Mouse (Mus musculus) lung, adult 2 months (tissue): ENCODE results near the gene Gm11096. TPM values are rescaled to one million over a fixed set of nuclear protein-coding genes. Genes with fewer than 3 reads are reported as not detected.

Experiments used
- DNase-seq: peaks from one replicate; pipeline ENCODE4 v3.0.0; 2022
- H3K4me1 ChIP-seq: fragments of 200-500 bp; 2 replicates; pipeline ENCODE4 v1.6.1; 2011; ENCODE audit warnings: low read length; ENCODE audit not compliant: control insufficient read depth, insufficient read depth
- H3K4me3 ChIP-seq: fragments of 200-500 bp; replicated peaks from 2 replicates; pipeline ENCODE3; 2011; ENCODE audit warnings: low read depth, mild to moderate bottlenecking, control low read depth, low read length; ENCODE audit errors: extremely low read depth
- CTCF ChIP-seq: fragments of 200-500 bp; IDR thresholded peaks from 2 replicates; pipeline ENCODE4 v1.5.1; 2011; ENCODE audit warnings: mild to moderate bottlenecking, low read length, control low read depth; ENCODE audit not compliant: insufficient read depth
- POLR2A ChIP-seq: fragments of 200-500 bp; IDR thresholded peaks from 2 replicates; pipeline ENCODE4 v1.6.1; 2011; ENCODE audit warnings: low read depth, mild to moderate bottlenecking, control low read depth, low read length, borderline replicate concordance; ENCODE audit errors: extremely low read depth
- WGBS: fragments of 180-500 bp; shearing (Covaris S2); methylation state at CpG from one replicate; pipeline ENCODE4 v1.1.7; 2018; 5-methylcytosine and 5-hydroxymethylcytosine counted together
- polyA plus RNA-seq: library from polyadenylated mRNA; depleted of rRNA; stranded (reverse); fragments of >200 nt; gene quantifications from 2 replicates; pipeline ENCODE4 v1.2.3, GENCODE M21; 2012; rRNA removed

Gm11096 gene
- polyA plus RNA-seq: not detected in 2 replicates

GRCm38 (mm10) chr17:81441463-81441862 is at the start of gene Gm11096:
Gene Gm11096 (plus strand): TSS chr17:81441763.
- TF ChIP-seq POLR2A (no peak), CTCF (no peak)

GRCm38 (mm10) chr17:81393040-81393439 is 48.5 kb upstream of the Gm11096 start:
- WGBS: 51% methylated on average over 4 of the region's 4 CpGs
- DNase-seq: no peak
- Histone ChIP-seq H3K4me3 (no peak overlapping the region), H3K4me1 (no peaks in the 10 kb centered on the region)
- no peak for TF ChIP-seq POLR2A
- TF ChIP-seq CTCF: no peak

More at GRCm38 (mm10) chr17:81441463-81441862, at the start of gene Gm11096:
- H3K4me1 ChIP-seq: no peaks in the 10 kb centered on the region
- no peak for DNase-seq
- no peak within 1 kb of the TSS for H3K4me3 ChIP-seq

GRCm38 (mm10) chr17:81394124-81394523 is 47.4 kb upstream of the Gm11096 start:
- Histone ChIP-seq H3K4me1 (no peaks in the 10 kb centered on the region), H3K4me3 (no peak overlapping the region)
- no peak for TF ChIP-seq POLR2A
- DNase-seq: no peak
- WGBS: 83% methylated on average over 2 of the region's 2 CpGs

- 75% methylated on average over 1 of the region's 1 CpGs for WGBS
- TF ChIP-seq CTCF: no peak
- TF ChIP-seq POLR2A: no peak
- Histone ChIP-seq H3K4me3 (no peak overlapping the region), H3K4me1 (no peaks in the 10 kb centered on the region)
- DNase-seq: no peak
Measured at GRCm38 (mm10) chr17:81397434-81397833, 44.1 kb upstream of the Gm11096 start.

GRCm38 (mm10) chr17:81400377-81400776 is 41.2 kb upstream of the Gm11096 start:
- TF ChIP-seq POLR2A (no peak), CTCF (no peak)
- Histone ChIP-seq H3K4me3 (no peak overlapping the region), H3K4me1 (0 out of 2 replicates have a peak, but pooled peaks cover 2% of the 10 kb centered on the region)
- no peak for DNase-seq
- 73% methylated on average over 5 of the region's 5 CpGs for WGBS

- Histone ChIP-seq H3K4me3 (no peak overlapping the region), H3K4me1 (0 out of 2 replicates have a peak, but pooled peaks cover 2% of the 10 kb centered on the region)
- TF ChIP-seq POLR2A: no peak
- TF ChIP-seq CTCF: no peak
- peak; percentile 15 for DNase-seq
- WGBS: 29% methylated on average over 2 of the region's 2 CpGs
Measured at GRCm38 (mm10) chr17:81402636-81403035, 38.9 kb upstream of the Gm11096 start.

GRCm38 (mm10) chr17:81403121-81403520 is 38.4 kb upstream of the Gm11096 start:
- 64% methylated on average over 4 of the region's 4 CpGs for WGBS
- Histone ChIP-seq H3K4me3 (no peak overlapping the region), H3K4me1 (0 out of 2 replicates have a peak, but pooled peaks cover 2% of the 10 kb centered on the region)
- TF ChIP-seq CTCF: no peak
- TF ChIP-seq POLR2A: no peak
- peak; percentile 8 for DNase-seq

GRCm38 (mm10) chr17:81404225-81404624 is 37.3 kb upstream of the Gm11096 start:
- WGBS: 81% methylated on average over 4 of the region's 4 CpGs
- TF ChIP-seq POLR2A (no peak), CTCF (no peak)
- Histone ChIP-seq H3K4me3 (no peak overlapping the region), H3K4me1 (0 out of 2 replicates have a peak, but pooled peaks cover 2% of the 10 kb centered on the region)
- no peak for DNase-seq

- Histone ChIP-seq H3K4me3 (no peak overlapping the region), H3K4me1 (no peaks in the 10 kb centered on the region)
- WGBS: 93% methylated on average over 4 of the region's 4 CpGs
- TF ChIP-seq CTCF: no peak
- no peak for TF ChIP-seq POLR2A
- DNase-seq: no peak
Measured at GRCm38 (mm10) chr17:81412736-81413135, 28.8 kb upstream of the Gm11096 start.

- no peak for DNase-seq
- no peak overlapping the region for H3K4me3 ChIP-seq
- no peaks in the 10 kb centered on the region for H3K4me1 ChIP-seq
- WGBS: 92% methylated on average over 6 of the region's 6 CpGs
- TF ChIP-seq CTCF (no peak), POLR2A (no peak)
Measured at GRCm38 (mm10) chr17:81416361-81417114, 25.0 kb upstream of the Gm11096 start.
